Mouse (Mus musculus): ENCODE results near the gene Xirp2. TPM values are rescaled to one million over a fixed set of nuclear protein-coding genes. Genes with fewer than 3 reads are reported as not detected.

Gene Xirp2
- polyA plus RNA-seq, 1 experiment = not detected

DNA sequence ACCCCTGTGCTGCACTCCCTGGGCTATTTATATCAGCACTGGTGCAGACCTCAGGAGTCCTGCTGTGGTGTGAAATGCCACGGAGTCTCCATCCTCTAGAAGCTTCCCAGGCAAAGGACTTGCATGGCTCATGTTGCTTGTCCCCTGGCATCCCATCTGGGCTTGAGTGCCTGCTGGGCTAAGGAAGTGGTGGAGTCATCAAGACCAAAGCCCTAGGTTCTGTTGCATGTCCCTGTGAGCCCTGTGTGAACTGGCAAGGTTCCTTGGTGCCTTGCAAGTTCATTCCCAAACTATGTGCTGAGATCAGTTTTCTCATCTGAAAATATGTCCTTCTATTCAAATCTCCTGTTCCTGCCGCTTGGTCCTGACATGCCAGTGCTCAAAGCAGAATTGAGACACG lies 35.2 kb downstream of the Xirp2 start:
- Histone ChIP-seq H3K79me3 (ENCODE audit: low read depth) (no peaks in the 10 kb centered on the region), H3K36me3 (ENCODE audit: control insufficient read depth, insufficient read depth) (no peaks in the 10 kb centered on the region), H3K4me3 (ENCODE audit: insufficient read depth, poor library complexity, severe bottlenecking) (no peak overlapping the region), H3ac (ENCODE audit: control insufficient read depth, insufficient read length, low read depth) (no peak overlapping the region), H3K27me3 (ENCODE audit: control insufficient read depth, insufficient read depth, insufficient read length) (no peaks in the 10 kb centered on the region), H3K79me2 (ENCODE audit: control insufficient read depth, insufficient read depth) (no peaks in the 10 kb centered on the region)
- TF ChIP-seq MAX (IDR thresholded peaks at IDR 0.05) (no peak), MYOD1 (IDR thresholded peaks at IDR 0.05; ENCODE audit: control insufficient read depth, insufficient read length, low read depth) (no peak), CTCF (IDR thresholded peaks at IDR 0.05; ENCODE audit: control insufficient read depth, insufficient read depth, insufficient read length) (no peak), MYOG (IDR thresholded peaks at IDR 0.05; ENCODE audit: control insufficient read depth, extremely low read depth, insufficient read length) (no peak), FOSL1 (IDR thresholded peaks at IDR 0.05; ENCODE audit: insufficient read depth, low read length, poor library complexity, severe bottlenecking) (no peak), USF1 (IDR thresholded peaks at IDR 0.05; ENCODE audit: low read depth) (no peak), CEBPB (IDR thresholded peaks at IDR 0.05; ENCODE audit: low read depth) (no peak)

DNA sequence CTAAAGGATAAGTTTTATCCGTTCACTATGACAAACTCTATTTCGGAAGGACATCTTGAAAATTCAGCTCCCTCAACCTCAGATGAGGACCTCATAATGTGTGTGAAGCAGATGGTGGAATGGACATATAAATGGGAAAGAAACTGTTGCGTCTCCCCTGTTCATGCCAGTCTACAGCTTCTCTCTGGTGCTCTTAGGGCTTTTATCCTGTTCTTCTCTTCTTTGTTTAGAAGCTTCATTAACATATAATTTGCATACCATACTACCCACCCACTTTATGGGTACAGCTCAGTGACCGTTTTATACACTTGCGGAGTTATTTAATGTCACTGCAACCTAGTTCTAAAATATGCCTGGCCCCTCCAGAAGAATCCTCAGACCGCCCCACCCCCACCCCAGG lies 40.9 kb downstream of the Xirp2 start:
- Histone ChIP-seq H3K27me3 (ENCODE audit: control insufficient read depth, insufficient read depth, insufficient read length) (no peaks in the 10 kb centered on the region), H3K79me2 (ENCODE audit: control insufficient read depth, insufficient read depth) (no peaks in the 10 kb centered on the region), H3ac (ENCODE audit: control insufficient read depth, insufficient read length, low read depth) (no peak overlapping the region), H3K79me3 (ENCODE audit: low read depth) (no peaks in the 10 kb centered on the region), H3K36me3 (ENCODE audit: control insufficient read depth, insufficient read depth) (no peaks in the 10 kb centered on the region), H3K4me3 (ENCODE audit: insufficient read depth, poor library complexity, severe bottlenecking) (no peak overlapping the region)
- no peak for TF ChIP-seq USF1 (IDR thresholded peaks at IDR 0.05; ENCODE audit: low read depth)
- TF ChIP-seq FOSL1 (IDR thresholded peaks at IDR 0.05; ENCODE audit: insufficient read depth, low read length, poor library complexity, severe bottlenecking) = no peak
- no peak for TF ChIP-seq MYOD1 (IDR thresholded peaks at IDR 0.05; ENCODE audit: control insufficient read depth, insufficient read length, low read depth)
- no peak for TF ChIP-seq CTCF (IDR thresholded peaks at IDR 0.05; ENCODE audit: control insufficient read depth, insufficient read depth, insufficient read length)
- no peak for TF ChIP-seq CEBPB (IDR thresholded peaks at IDR 0.05; ENCODE audit: low read depth)
- no peak for TF ChIP-seq MAX (IDR thresholded peaks at IDR 0.05)
- no peak for TF ChIP-seq MYOG (IDR thresholded peaks at IDR 0.05; ENCODE audit: control insufficient read depth, extremely low read depth, insufficient read length)

DNA sequence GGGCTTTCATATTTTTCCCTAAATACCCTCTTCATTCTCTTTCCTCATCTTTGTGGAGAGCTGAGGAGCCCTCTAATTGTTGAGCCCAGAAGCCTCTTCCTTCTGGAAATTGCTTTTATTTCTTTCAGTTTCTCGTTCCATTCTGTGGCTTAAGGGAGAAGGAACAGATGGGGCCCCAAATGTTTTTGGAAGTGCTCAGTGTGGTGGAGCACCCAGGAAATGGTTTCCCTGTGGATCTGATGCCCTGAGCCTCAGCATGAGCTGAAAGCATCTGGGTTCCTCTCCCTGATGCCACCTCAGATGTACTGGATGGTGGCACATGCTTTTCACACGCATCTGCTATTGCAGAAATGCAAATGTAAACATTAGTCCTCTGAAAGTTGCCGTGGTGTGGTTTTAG lies 41.4 kb downstream of the Xirp2 start:
- no peak overlapping the region for H3K4me3 ChIP-seq (ENCODE audit: insufficient read depth, poor library complexity, severe bottlenecking)
- no peaks in the 10 kb centered on the region for H3K36me3 ChIP-seq (ENCODE audit: control insufficient read depth, insufficient read depth)
- H3K79me3 ChIP-seq (ENCODE audit: low read depth) = no peaks in the 10 kb centered on the region
- TF ChIP-seq FOSL1 (IDR thresholded peaks at IDR 0.05; ENCODE audit: insufficient read depth, low read length, poor library complexity, severe bottlenecking) = no peak
- TF ChIP-seq CTCF (IDR thresholded peaks at IDR 0.05; ENCODE audit: control insufficient read depth, insufficient read depth, insufficient read length) = no peak
- TF ChIP-seq MAX (IDR thresholded peaks at IDR 0.05) = no peak
- no peak for TF ChIP-seq USF1 (IDR thresholded peaks at IDR 0.05; ENCODE audit: low read depth)
- TF ChIP-seq CEBPB (IDR thresholded peaks at IDR 0.05; ENCODE audit: low read depth) = no peak
- no peak for TF ChIP-seq MYOD1 (IDR thresholded peaks at IDR 0.05; ENCODE audit: control insufficient read depth, insufficient read length, low read depth)
- no peak for TF ChIP-seq MYOG (IDR thresholded peaks at IDR 0.05; ENCODE audit: control insufficient read depth, extremely low read depth, insufficient read length)
- no peaks in the 10 kb centered on the region for H3K79me2 ChIP-seq (ENCODE audit: control insufficient read depth, insufficient read depth)
- H3K27me3 ChIP-seq (ENCODE audit: control insufficient read depth, insufficient read depth, insufficient read length) = no peaks in the 10 kb centered on the region
- H3ac ChIP-seq (ENCODE audit: control insufficient read depth, insufficient read length, low read depth) = no peak overlapping the region

DNA sequence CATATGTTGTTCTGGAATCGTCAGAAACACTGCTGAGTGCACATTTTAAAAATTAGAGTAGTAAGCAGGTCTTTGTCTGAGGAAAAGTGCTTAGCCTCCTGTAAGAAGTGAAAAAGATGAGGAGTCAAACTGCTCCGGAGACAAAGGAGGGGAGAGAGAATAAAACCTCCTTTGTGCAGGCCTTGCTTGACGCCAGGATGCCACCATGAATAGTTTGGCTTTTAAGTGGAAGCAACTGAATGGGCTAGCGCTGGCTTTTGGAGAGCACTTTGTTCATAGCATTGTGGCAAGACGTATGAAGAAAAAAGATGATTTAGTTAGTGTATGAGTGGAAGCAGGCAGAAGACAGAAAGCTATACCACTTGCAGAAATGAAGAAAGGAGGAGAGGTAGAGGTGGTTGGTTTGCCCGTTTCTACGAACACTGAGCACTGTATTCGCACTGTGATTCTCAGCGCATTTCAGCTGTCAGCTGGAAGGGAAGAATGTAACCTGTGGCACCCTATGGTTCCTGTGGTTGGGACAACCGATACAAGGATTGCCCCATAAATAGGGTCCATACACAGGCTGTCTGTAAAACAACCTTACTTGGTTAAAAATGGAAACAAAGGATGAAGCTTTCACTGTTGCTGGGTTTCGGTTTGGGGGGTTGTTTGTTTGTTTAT lies 42.8 kb downstream of the Xirp2 start:
- H3K4me3 ChIP-seq (ENCODE audit: insufficient read depth, poor library complexity, severe bottlenecking) = no peak overlapping the region
- H3K79me3 ChIP-seq (ENCODE audit: low read depth) = no peaks in the 10 kb centered on the region
- no peaks in the 10 kb centered on the region for H3K27me3 ChIP-seq (ENCODE audit: control insufficient read depth, insufficient read depth, insufficient read length)
- TF ChIP-seq CEBPB (IDR thresholded peaks at IDR 0.05; ENCODE audit: low read depth) (no peak), MYOD1 (IDR thresholded peaks at IDR 0.05; ENCODE audit: control insufficient read depth, insufficient read length, low read depth) (no peak), MYOG (IDR thresholded peaks at IDR 0.05; ENCODE audit: control insufficient read depth, extremely low read depth, insufficient read length) (no peak), MAX (IDR thresholded peaks at IDR 0.05) (no peak), FOSL1 (IDR thresholded peaks at IDR 0.05; ENCODE audit: insufficient read depth, low read length, poor library complexity, severe bottlenecking) (no peak), CTCF (IDR thresholded peaks at IDR 0.05; ENCODE audit: control insufficient read depth, insufficient read depth, insufficient read length) (no peak), USF1 (IDR thresholded peaks at IDR 0.05; ENCODE audit: low read depth) (no peak)
- no peaks in the 10 kb centered on the region for H3K36me3 ChIP-seq (ENCODE audit: control insufficient read depth, insufficient read depth)
- H3ac ChIP-seq (ENCODE audit: control insufficient read depth, insufficient read length, low read depth) = no peak overlapping the region
- no peaks in the 10 kb centered on the region for H3K79me2 ChIP-seq (ENCODE audit: control insufficient read depth, insufficient read depth)

DNA sequence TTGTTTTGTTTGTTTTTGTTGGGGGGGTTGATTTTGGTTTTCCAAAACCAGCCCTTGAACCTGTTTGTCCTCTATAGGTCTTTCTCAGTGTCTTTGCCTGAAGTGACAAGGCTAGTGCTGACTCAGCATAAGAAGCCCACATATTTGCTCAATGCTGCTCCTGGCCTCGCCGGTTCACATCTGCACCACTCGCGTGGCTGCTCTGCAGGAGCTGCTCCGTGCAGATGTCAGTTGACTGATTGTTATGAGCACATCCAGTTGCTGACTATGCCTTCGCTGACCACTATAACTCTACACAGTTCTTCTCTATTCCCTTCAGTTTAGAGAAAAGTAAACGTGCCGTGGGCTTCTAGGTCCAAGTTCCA lies 43.3 kb downstream of the Xirp2 start:
- H3K27me3 ChIP-seq (ENCODE audit: control insufficient read depth, insufficient read depth, insufficient read length) = no peaks in the 10 kb centered on the region
- no peaks in the 10 kb centered on the region for H3K36me3 ChIP-seq (ENCODE audit: control insufficient read depth, insufficient read depth)
- TF ChIP-seq MYOD1 (IDR thresholded peaks at IDR 0.05; ENCODE audit: control insufficient read depth, insufficient read length, low read depth) (no peak), FOSL1 (IDR thresholded peaks at IDR 0.05; ENCODE audit: insufficient read depth, low read length, poor library complexity, severe bottlenecking) (no peak), MAX (IDR thresholded peaks at IDR 0.05) (no peak), CTCF (IDR thresholded peaks at IDR 0.05; ENCODE audit: control insufficient read depth, insufficient read depth, insufficient read length) (no peak), MYOG (IDR thresholded peaks at IDR 0.05; ENCODE audit: control insufficient read depth, extremely low read depth, insufficient read length) (no peak), USF1 (IDR thresholded peaks at IDR 0.05; ENCODE audit: low read depth) (no peak), CEBPB (IDR thresholded peaks at IDR 0.05; ENCODE audit: low read depth) (no peak)
- no peak overlapping the region for H3ac ChIP-seq (ENCODE audit: control insufficient read depth, insufficient read length, low read depth)
- H3K79me2 ChIP-seq (ENCODE audit: control insufficient read depth, insufficient read depth) = no peaks in the 10 kb centered on the region
- H3K4me3 ChIP-seq (ENCODE audit: insufficient read depth, poor library complexity, severe bottlenecking) = no peak overlapping the region
- no peaks in the 10 kb centered on the region for H3K79me3 ChIP-seq (ENCODE audit: low read depth)
